Mouse (Mus musculus): ENCODE results near the gene Ccdc36. TPM values are rescaled to one million over a fixed set of nuclear protein-coding genes. Genes with fewer than 3 reads are reported as not detected.
A peak's percentile ranks its signal among the peaks of the same experiment; 100 is the strongest.

Gene Ccdc36
- polyA plus RNA-seq, 1 experiment = not detected

GRCm38 (mm10) chr9:108460319-108461178, 32.3 kb upstream of the Ccdc36 start, which contains the start of gene Ccdc71:
Ccdc71 (plus strand) TSS chr9:108460527.
- H3K9me3 ChIP-seq (ENCODE audit: control insufficient read depth, low read length) = peaks cover 6% of the 10 kb centered on the region; the same call in 1 of the 2 replicates
- peaks cover 37% of the 10 kb centered on the region for H3K36me3 ChIP-seq (ENCODE audit: control insufficient read depth)
- TF ChIP-seq GATA1 (IDR thresholded peaks at IDR 0.05; ENCODE audit: low read length) (no peak), TAL1 (IDR thresholded peaks at IDR 0.05; ENCODE audit: low read length) (no peak)
- peaks cover 41% of the 10 kb centered on the region for H3K4me1 ChIP-seq (ENCODE audit: control insufficient read depth)
- H3K27me3 ChIP-seq (ENCODE audit: control insufficient read depth) = no peaks in the 10 kb centered on the region
- peak within 1 kb of the TSS; percentile 82 for H3K4me3 ChIP-seq (replicated peaks)

- H3K27me3 ChIP-seq (ENCODE audit: control insufficient read depth) = no peaks in the 10 kb centered on the region
- peaks cover 6% of the 10 kb centered on the region for H3K9me3 ChIP-seq (ENCODE audit: control insufficient read depth, low read length)
- peaks cover 44% of the 10 kb centered on the region for H3K4me1 ChIP-seq (ENCODE audit: control insufficient read depth)
- H3K4me3 ChIP-seq (replicated peaks) = peak overlapping the region; percentile 82
- peaks cover 31% of the 10 kb centered on the region for H3K36me3 ChIP-seq (ENCODE audit: control insufficient read depth)
- no peak for TF ChIP-seq TAL1 (IDR thresholded peaks at IDR 0.05; ENCODE audit: low read length)
- no peak for TF ChIP-seq GATA1 (IDR thresholded peaks at IDR 0.05; ENCODE audit: low read length)
Measured at GRCm38 (mm10) chr9:108459939-108460318, 31.6 kb upstream of the Ccdc36 start.

- peaks cover 8% of the 10 kb centered on the region for H3K9me3 ChIP-seq (ENCODE audit: control insufficient read depth, low read length)
- peaks cover 63% of the 10 kb centered on the region for H3K4me1 ChIP-seq (ENCODE audit: control insufficient read depth)
- peaks cover 3% of the 10 kb centered on the region; the same call in 1 of the 2 replicates for H3K36me3 ChIP-seq (ENCODE audit: control insufficient read depth)
- H3K4me3 ChIP-seq (replicated peaks) = no peak overlapping the region
- TF ChIP-seq TAL1 (IDR thresholded peaks at IDR 0.05; ENCODE audit: low read length) (no peak), GATA1 (IDR thresholded peaks at IDR 0.05; ENCODE audit: low read length) (no peak)
- no peaks in the 10 kb centered on the region for H3K27me3 ChIP-seq (ENCODE audit: control insufficient read depth)
Measured at GRCm38 (mm10) chr9:108456953-108457352, 28.7 kb upstream of the Ccdc36 start.

GRCm38 (mm10) chr9:108455747-108456571, 27.7 kb upstream of the Ccdc36 start:
- no peak overlapping the region for H3K4me3 ChIP-seq (replicated peaks)
- no peak for TF ChIP-seq TAL1 (IDR thresholded peaks at IDR 0.05; ENCODE audit: low read length)
- no peak for TF ChIP-seq GATA1 (IDR thresholded peaks at IDR 0.05; ENCODE audit: low read length)
- peaks cover 8% of the 10 kb centered on the region for H3K9me3 ChIP-seq (ENCODE audit: control insufficient read depth, low read length)
- peaks cover 1% of the 10 kb centered on the region for H3K36me3 ChIP-seq (ENCODE audit: control insufficient read depth)
- peaks cover 63% of the 10 kb centered on the region for H3K4me1 ChIP-seq (ENCODE audit: control insufficient read depth)
- H3K27me3 ChIP-seq (ENCODE audit: control insufficient read depth) = no peaks in the 10 kb centered on the region

- no peak for TF ChIP-seq GATA1 (IDR thresholded peaks at IDR 0.05; ENCODE audit: low read length)
- TF ChIP-seq TAL1 (IDR thresholded peaks at IDR 0.05; ENCODE audit: low read length) = no peak
- H3K4me1 ChIP-seq (ENCODE audit: control insufficient read depth) = peaks cover 65% of the 10 kb centered on the region
Measured at GRCm38 (mm10) chr9:108454429-108454828, 26.1 kb upstream of the Ccdc36 start.

GRCm38 (mm10) chr9:108453458-108453857, 25.2 kb upstream of the Ccdc36 start:
- Histone ChIP-seq H3K36me3 (ENCODE audit: control insufficient read depth) (peaks cover 20% of the 10 kb centered on the region), H3K9me3 (ENCODE audit: control insufficient read depth, low read length) (peaks cover 2% of the 10 kb centered on the region; the same call in 1 of the 2 replicates), H3K27me3 (ENCODE audit: control insufficient read depth) (no peaks in the 10 kb centered on the region), H3K4me3 (replicated peaks) (no peak overlapping the region), H3K4me1 (ENCODE audit: control insufficient read depth) (peaks cover 75% of the 10 kb centered on the region)
- TF ChIP-seq TAL1 (IDR thresholded peaks at IDR 0.05; ENCODE audit: low read length) (no peak), GATA1 (IDR thresholded peaks at IDR 0.05; ENCODE audit: low read length) (no peak)

More at GRCm38 (mm10) chr9:108454429-108454828, 26.1 kb upstream of the Ccdc36 start:
- Histone ChIP-seq H3K9me3 (ENCODE audit: control insufficient read depth, low read length) (peaks cover 2% of the 10 kb centered on the region; the same call in 1 of the 2 replicates), H3K27me3 (ENCODE audit: control insufficient read depth) (no peaks in the 10 kb centered on the region), H3K36me3 (ENCODE audit: control insufficient read depth) (peaks cover 10% of the 10 kb centered on the region), H3K4me3 (replicated peaks) (no peak overlapping the region)

GRCm38 (mm10) chr9:108452911-108453310, 24.6 kb upstream of the Ccdc36 start:
- H3K9me3 ChIP-seq (ENCODE audit: control insufficient read depth, low read length) = peaks cover 2% of the 10 kb centered on the region; the same call in 1 of the 2 replicates
- TF ChIP-seq GATA1 (IDR thresholded peaks at IDR 0.05; ENCODE audit: low read length) = no peak
- TF ChIP-seq TAL1 (IDR thresholded peaks at IDR 0.05; ENCODE audit: low read length) = no peak
- peak overlapping the region; percentile 71 for H3K4me3 ChIP-seq (replicated peaks)
- H3K4me1 ChIP-seq (ENCODE audit: control insufficient read depth) = peaks cover 77% of the 10 kb centered on the region
- no peaks in the 10 kb centered on the region for H3K27me3 ChIP-seq (ENCODE audit: control insufficient read depth)
- H3K36me3 ChIP-seq (ENCODE audit: control insufficient read depth) = peaks cover 25% of the 10 kb centered on the region

- TF ChIP-seq GATA1 (IDR thresholded peaks at IDR 0.05; ENCODE audit: low read length) (no peak), TAL1 (IDR thresholded peaks at IDR 0.05; ENCODE audit: low read length) (no peak)
- Histone ChIP-seq H3K36me3 (ENCODE audit: control insufficient read depth) (peaks cover 30% of the 10 kb centered on the region), H3K27me3 (ENCODE audit: control insufficient read depth) (no peaks in the 10 kb centered on the region), H3K9me3 (ENCODE audit: control insufficient read depth, low read length) (peaks cover 2% of the 10 kb centered on the region; the same call in 1 of the 2 replicates), H3K4me3 (replicated peaks) (peak overlapping the region; percentile 71), H3K4me1 (ENCODE audit: control insufficient read depth) (peaks cover 76% of the 10 kb centered on the region)
Measured at GRCm38 (mm10) chr9:108452291-108452906, 24.1 kb upstream of the Ccdc36 start.
